Mouse (Mus musculus): ENCODE measurements around the gene Cap2. TPM values are rescaled to one million over a fixed set of nuclear protein-coding genes. Genes with fewer than 3 reads are reported as not detected.

Gene Cap2
- polyA plus RNA-seq, 1 experiment = 6.2 TPM

DNA sequence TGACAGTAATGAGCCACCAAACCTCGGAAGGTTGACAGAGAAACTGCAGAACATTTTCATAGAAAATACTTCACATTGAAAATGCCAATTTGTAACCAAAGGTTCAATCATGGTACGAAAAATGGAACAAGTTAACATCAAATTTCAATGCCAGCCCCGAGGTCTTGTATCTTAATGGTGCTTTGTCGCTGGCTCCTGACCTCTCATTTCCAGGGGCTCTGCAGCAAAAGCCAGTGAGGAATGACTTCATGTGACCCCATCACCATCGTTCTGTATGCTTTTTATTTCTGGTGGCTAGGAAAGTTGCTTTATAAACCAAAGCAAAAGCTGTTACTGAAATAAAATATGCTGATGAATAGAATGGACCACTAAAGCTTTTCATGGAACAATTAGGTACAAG, 99.0 kb downstream of the Cap2 start:
- H3K27me3 ChIP-seq (ENCODE audit: control insufficient read depth, insufficient read depth, low read length) = no peaks in the 10 kb centered on the region
- 0 out of 2 replicates have a peak, but pooled peaks cover 3% of the 10 kb centered on the region for H3K4me1 ChIP-seq (ENCODE audit: control insufficient read depth, insufficient read depth, insufficient read length, low read length)
- H3K27ac ChIP-seq (ENCODE audit: insufficient read depth, low read depth, low read length) = no peak overlapping the region
- H3K36me3 ChIP-seq (ENCODE audit: control insufficient read depth, insufficient read depth, low read length) = no peaks in the 10 kb centered on the region
- TF ChIP-seq POLR2A (IDR thresholded peaks at IDR 0.05; ENCODE audit: low read depth, low read length) (no peak), CTCF (IDR thresholded peaks at IDR 0.05; ENCODE audit: extremely low read depth, insufficient read length, insufficient replicate concordance, low read depth, low read length) (no peak)
- WGBS = 87% methylated on average over 5 of the region's 5 CpGs
- no peak overlapping the region for H3K4me3 ChIP-seq (ENCODE audit: low read depth, low read length)

GRCm38 (mm10) chr13:46601386-46601785, 99.7 kb downstream of the Cap2 start:
- TF ChIP-seq POLR2A (IDR thresholded peaks at IDR 0.05; ENCODE audit: low read depth, low read length) (no peak), CTCF (IDR thresholded peaks at IDR 0.05; ENCODE audit: extremely low read depth, insufficient read length, insufficient replicate concordance, low read depth, low read length) (no peak)
- WGBS = 67% methylated on average over 2 of the region's 2 CpGs
- Histone ChIP-seq H3K36me3 (ENCODE audit: control insufficient read depth, insufficient read depth, low read length) (no peaks in the 10 kb centered on the region), H3K27me3 (ENCODE audit: control insufficient read depth, insufficient read depth, low read length) (no peaks in the 10 kb centered on the region), H3K4me3 (ENCODE audit: low read depth, low read length) (no peak overlapping the region), H3K27ac (ENCODE audit: insufficient read depth, low read depth, low read length) (no peak overlapping the region), H3K4me1 (ENCODE audit: control insufficient read depth, insufficient read depth, insufficient read length, low read length) (0 out of 2 replicates have a peak, but pooled peaks cover 3% of the 10 kb centered on the region)

GRCm38 (mm10) chr13:46602674-46603073, 101.0 kb downstream of the Cap2 start:
- no peak for TF ChIP-seq CTCF (IDR thresholded peaks at IDR 0.05; ENCODE audit: extremely low read depth, insufficient read length, insufficient replicate concordance, low read depth, low read length)
- TF ChIP-seq POLR2A (IDR thresholded peaks at IDR 0.05; ENCODE audit: low read depth, low read length) = no peak
- H3K4me1 ChIP-seq (ENCODE audit: control insufficient read depth, insufficient read depth, insufficient read length, low read length) = 0 out of 2 replicates have a peak, but pooled peaks cover 3% of the 10 kb centered on the region
- H3K27ac ChIP-seq (ENCODE audit: insufficient read depth, low read depth, low read length) = no peak overlapping the region
- H3K4me3 ChIP-seq (ENCODE audit: low read depth, low read length) = no peak overlapping the region
- no peaks in the 10 kb centered on the region for H3K36me3 ChIP-seq (ENCODE audit: control insufficient read depth, insufficient read depth, low read length)
- 84% methylated on average over 11 of the region's 11 CpGs for WGBS
- H3K27me3 ChIP-seq (ENCODE audit: control insufficient read depth, insufficient read depth, low read length) = no peaks in the 10 kb centered on the region

DNA sequence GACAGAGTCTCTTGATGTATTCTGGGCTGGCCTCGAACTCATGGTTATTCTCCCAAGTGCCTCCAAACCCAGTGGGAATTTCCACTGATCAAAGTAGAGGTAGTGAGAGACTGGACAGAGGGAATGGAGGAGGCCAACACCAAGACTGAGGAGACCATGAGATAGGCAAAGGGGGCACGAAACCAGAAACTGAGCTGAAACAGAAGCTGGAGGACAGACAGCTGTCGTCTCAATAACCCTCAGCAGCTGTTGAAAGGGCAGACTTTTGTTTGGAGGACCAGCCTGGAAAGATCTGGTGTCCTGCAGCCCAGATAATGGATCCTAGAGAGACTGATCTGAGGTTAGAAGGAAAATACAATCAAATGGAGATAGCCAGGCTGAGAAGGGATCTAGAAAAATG, 109.4 kb downstream of the Cap2 start:
- H3K4me3 ChIP-seq (ENCODE audit: low read depth, low read length) = no peak overlapping the region
- TF ChIP-seq CTCF (IDR thresholded peaks at IDR 0.05; ENCODE audit: extremely low read depth, insufficient read length, insufficient replicate concordance, low read depth, low read length) (no peak), POLR2A (IDR thresholded peaks at IDR 0.05; ENCODE audit: low read depth, low read length) (no peak)
- no peak overlapping the region for H3K27ac ChIP-seq (ENCODE audit: insufficient read depth, low read depth, low read length)

GRCm38 (mm10) chr13:46613694-46614272, 112.1 kb downstream of the Cap2 start:
- WGBS = 78% methylated on average over 6 of the region's 6 CpGs
- H3K4me1 ChIP-seq (ENCODE audit: control insufficient read depth, insufficient read depth, insufficient read length, low read length) = 0 out of 2 replicates have a peak, but pooled peaks cover 3% of the 10 kb centered on the region
- TF ChIP-seq POLR2A (IDR thresholded peaks at IDR 0.05; ENCODE audit: low read depth, low read length) = no peak
- TF ChIP-seq CTCF (IDR thresholded peaks at IDR 0.05; ENCODE audit: extremely low read depth, insufficient read length, insufficient replicate concordance, low read depth, low read length) = no peak
- no peaks in the 10 kb centered on the region for H3K27me3 ChIP-seq (ENCODE audit: control insufficient read depth, insufficient read depth, low read length)
- no peak overlapping the region for H3K4me3 ChIP-seq (ENCODE audit: low read depth, low read length)
- no peak overlapping the region for H3K27ac ChIP-seq (ENCODE audit: insufficient read depth, low read depth, low read length)
- peaks cover 3% of the 10 kb centered on the region; the same call in 1 of the 2 replicates for H3K36me3 ChIP-seq (ENCODE audit: control insufficient read depth, insufficient read depth, low read length)

More for the DNA sequence above, 109.4 kb downstream of the Cap2 start:
- Histone ChIP-seq H3K27me3 (ENCODE audit: control insufficient read depth, insufficient read depth, low read length) (no peaks in the 10 kb centered on the region), H3K36me3 (ENCODE audit: control insufficient read depth, insufficient read depth, low read length) (peaks cover 3% of the 10 kb centered on the region; the same call in 1 of the 2 replicates), H3K4me1 (ENCODE audit: control insufficient read depth, insufficient read depth, insufficient read length, low read length) (no peaks in the 10 kb centered on the region)
- 82% methylated on average over 3 of the region's 3 CpGs for WGBS

DNA sequence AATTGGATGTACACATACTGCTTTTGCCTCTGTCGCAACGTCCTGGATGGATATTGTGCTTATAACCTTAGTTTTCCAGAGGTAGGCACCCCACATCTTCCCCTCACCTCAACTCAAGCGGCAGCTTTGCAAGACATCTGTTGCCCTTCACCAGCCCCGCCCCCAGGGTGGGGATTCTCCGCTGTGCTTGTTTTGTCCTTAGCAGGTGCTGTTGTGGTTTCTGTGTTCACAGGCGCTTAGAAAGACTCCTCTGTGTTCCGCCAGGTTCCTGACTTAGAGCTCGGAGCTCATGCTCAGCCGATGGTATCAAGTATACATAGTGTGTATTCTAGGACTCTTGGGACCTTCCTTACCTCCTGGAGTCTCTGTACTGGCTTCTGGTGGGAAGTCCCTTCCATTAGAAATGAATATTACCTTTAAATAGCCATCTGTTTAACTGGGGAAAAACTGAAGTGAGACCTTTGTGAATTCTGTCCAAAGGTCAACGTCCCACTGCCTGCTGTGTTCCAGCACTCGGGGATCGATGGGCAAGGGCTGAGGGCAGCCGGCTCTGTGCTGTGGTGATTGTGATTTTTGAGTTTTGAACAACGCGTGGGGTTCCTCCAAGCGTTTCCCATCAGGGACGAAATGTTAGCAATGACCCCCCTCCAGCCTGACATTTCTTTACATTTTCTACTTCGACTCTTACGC, 115.2 kb downstream of the Cap2 start:
- Histone ChIP-seq H3K36me3 (ENCODE audit: control insufficient read depth, insufficient read depth, low read length) (no peaks in the 10 kb centered on the region), H3K27me3 (ENCODE audit: control insufficient read depth, insufficient read depth, low read length) (no peaks in the 10 kb centered on the region), H3K4me1 (ENCODE audit: control insufficient read depth, insufficient read depth, insufficient read length, low read length) (peaks cover 15% of the 10 kb centered on the region), H3K4me3 (ENCODE audit: low read depth, low read length) (no peak overlapping the region), H3K27ac (ENCODE audit: insufficient read depth, low read depth, low read length) (no peak overlapping the region)
- WGBS = 63% methylated on average over 19 of the region's 19 CpGs
- no peak for TF ChIP-seq CTCF (IDR thresholded peaks at IDR 0.05; ENCODE audit: extremely low read depth, insufficient read length, insufficient replicate concordance, low read depth, low read length)
- no peak for TF ChIP-seq POLR2A (IDR thresholded peaks at IDR 0.05; ENCODE audit: low read depth, low read length)

GRCm38 (mm10) chr13:46619633-46620032, 118.0 kb downstream of the Cap2 start:
- WGBS = 4% methylated on average over 11 of the region's 11 CpGs
- peak overlapping the region; percentile 5 for H3K27ac ChIP-seq (ENCODE audit: insufficient read depth, low read depth, low read length)
- H3K27me3 ChIP-seq (ENCODE audit: control insufficient read depth, insufficient read depth, low read length) = no peaks in the 10 kb centered on the region
- peaks cover 15% of the 10 kb centered on the region for H3K4me1 ChIP-seq (ENCODE audit: control insufficient read depth, insufficient read depth, insufficient read length, low read length)
- H3K4me3 ChIP-seq (ENCODE audit: low read depth, low read length) = peak overlapping the region; percentile 18
- no peaks in the 10 kb centered on the region for H3K36me3 ChIP-seq (ENCODE audit: control insufficient read depth, insufficient read depth, low read length)
- TF ChIP-seq POLR2A (IDR thresholded peaks at IDR 0.05; ENCODE audit: low read depth, low read length) (no peak), CTCF (IDR thresholded peaks at IDR 0.05; ENCODE audit: extremely low read depth, insufficient read length, insufficient replicate concordance, low read depth, low read length) (no peak)

Measured in small intestine, adult 2 months (tissue).